ENCODE assay signal across 28 mouse cellular contexts in genomic region chr2:29735708-29736107, GRCm38 (mm10). TPM values are rescaled to one million over a fixed set of nuclear protein-coding genes. Genes with fewer than 3 reads are reported as not detected.
DNase-seq lines count a peak whose midpoint lies in the region; ATAC-seq and TF ChIP-seq lines count a peak whose summit lies in the region.
"Had no signal": no experiment of that assay in that cellular context is flagged by ENCODE, and none has a peak within 500 bp of the region (broad histone marks: within the 10 kb centered on the region; RNA-seq: fewer than 3 reads in every experiment).

No protein-coding gene starts in this region.

- TF ChIP-seq EP300 in stomach, postnatal 0 days (optimal IDR thresholded peaks at IDR 0.05): no peak

- no peak for DNase-seq in embryonic facial prominence, embryonic 10.5 days (ENCODE audit: low spot score)
- peak; percentile 28 to 47 for DNase-seq in urinary bladder, postnatal 36 days (ENCODE audit: low spot score in 2 of 2)
- no peak for DNase-seq in urinary bladder, adult 2 months (ENCODE audit: low spot score)
- DNase-seq in lung, postnatal 25 days (ENCODE audit: low spot score): peak; percentile 28
- DNase-seq in stomach, postnatal 0 days (ENCODE audit: low spot score): peak; percentile 86
- DNase-seq in hindbrain, embryonic 10.5 days (ENCODE audit: low spot score): no peak
- no peak for DNase-seq in kidney, adult 11 months
- DNase-seq: adrenal gland, postnatal 10 days; cerebellum, adult 8-10 months; cerebellum, postnatal 36 days; embryo, embryonic 11 days; forebrain, postnatal 0 days; gastrocnemius, postnatal 25 days; heart, adult 2 months; kidney, postnatal 36 days; right cerebral cortex, postnatal 14 days; spleen, adult 18-20 months had no signal

- no peaks in the 10 kb centered on the region for H3K9me3 ChIP-seq in embryonic facial prominence, embryonic 13.5 days
- no peaks in the 10 kb centered on the region for H3K9me3 ChIP-seq in embryonic facial prominence, embryonic 10.5 days
- no peaks in the 10 kb centered on the region for H3K9me3 ChIP-seq in stomach, postnatal 0 days (ENCODE audit: control insufficient read depth, low read length)
- H3K9me3 ChIP-seq in hindbrain, embryonic 10.5 days: no peaks in the 10 kb centered on the region
- H3K9me3 ChIP-seq: heart, embryonic 15.5 days; intestine, embryonic 15.5 days; kidney, embryonic 15.5 days; liver, embryonic 15.5 days; midbrain, embryonic 12.5 days had no signal

- WGBS in embryonic facial prominence, embryonic 13.5 days: 86% methylated on average over 12 of the region's 12 CpGs
- 95% methylated on average over 12 of the region's 12 CpGs for WGBS in embryonic facial prominence, embryonic 10.5 days
- 75% methylated on average over 12 of the region's 12 CpGs for WGBS in stomach, postnatal 0 days
- WGBS in hindbrain, embryonic 10.5 days: 93% methylated on average over 12 of the region's 12 CpGs

- no peaks in the 10 kb centered on the region for H3K4me1 ChIP-seq in embryonic facial prominence, embryonic 13.5 days
- no peaks in the 10 kb centered on the region for H3K4me1 ChIP-seq in embryonic facial prominence, embryonic 10.5 days
- no peaks in the 10 kb centered on the region for H3K4me1 ChIP-seq in stomach, postnatal 0 days (replicated peaks; ENCODE audit: control insufficient read depth, insufficient read depth)
- H3K4me1 ChIP-seq in hindbrain, embryonic 10.5 days (replicated peaks): no peaks in the 10 kb centered on the region
- H3K4me1 ChIP-seq: intestine, embryonic 15.5 days; kidney, embryonic 15.5 days; midbrain, embryonic 12.5 days had no signal

- peaks cover 91% of the 10 kb centered on the region for H3K36me3 ChIP-seq in embryonic facial prominence, embryonic 13.5 days
- peaks cover 99% of the 10 kb centered on the region for H3K36me3 ChIP-seq in embryonic facial prominence, embryonic 10.5 days (replicated peaks)
- peaks cover 17% of the 10 kb centered on the region for H3K36me3 ChIP-seq in stomach, postnatal 0 days (ENCODE audit: control insufficient read depth, insufficient read depth, low read length)
- H3K36me3 ChIP-seq in hindbrain, embryonic 10.5 days: peaks cover 97% of the 10 kb centered on the region

- H3K4me2 ChIP-seq in embryonic facial prominence, embryonic 13.5 days: no peak overlapping the region
- no peak overlapping the region for H3K4me2 ChIP-seq in stomach, postnatal 0 days (replicated peaks; ENCODE audit: low read depth)
- H3K4me2 ChIP-seq: heart, embryonic 15.5 days; intestine, embryonic 15.5 days; kidney, embryonic 15.5 days; liver, embryonic 15.5 days; midbrain, embryonic 12.5 days had no signal

- H3K4me3 ChIP-seq in embryonic facial prominence, embryonic 13.5 days: no peak overlapping the region
- no peak overlapping the region for H3K4me3 ChIP-seq in embryonic facial prominence, embryonic 10.5 days
- no peak overlapping the region for H3K4me3 ChIP-seq in stomach, postnatal 0 days (ENCODE audit: low read depth, low read length)
- no peak overlapping the region for H3K4me3 ChIP-seq in hindbrain, embryonic 10.5 days
- H3K4me3 ChIP-seq: heart, adult 2 months; heart, embryonic 15.5 days; intestine, embryonic 15.5 days; kidney, embryonic 15.5 days; liver, embryonic 15.5 days; midbrain, embryonic 12.5 days had no signal

- no peak overlapping the region for H3K9ac ChIP-seq in embryonic facial prominence, embryonic 13.5 days
- H3K9ac ChIP-seq in stomach, postnatal 0 days (ENCODE audit: low read length): no peak overlapping the region
- H3K9ac ChIP-seq: forebrain, postnatal 0 days; heart, embryonic 15.5 days; intestine, embryonic 15.5 days; kidney, embryonic 15.5 days; liver, embryonic 15.5 days; midbrain, embryonic 12.5 days had no signal

- TF ChIP-seq CTCF in stomach, postnatal 0 days (IDR thresholded peaks at IDR 0.05; ENCODE audit: low read depth): no peak

- no peak overlapping the region for H3K27ac ChIP-seq in embryonic facial prominence, embryonic 13.5 days
- H3K27ac ChIP-seq in embryonic facial prominence, embryonic 10.5 days (replicated peaks): no peak overlapping the region
- H3K27ac ChIP-seq in stomach, postnatal 0 days (replicated peaks): peak overlapping the region; percentile 71
- H3K27ac ChIP-seq in hindbrain, embryonic 10.5 days: no peak overlapping the region
- H3K27ac ChIP-seq: heart, adult 2 months; heart, embryonic 15.5 days; intestine, embryonic 15.5 days; kidney, embryonic 15.5 days; liver, embryonic 15.5 days; midbrain, embryonic 12.5 days had no signal

- H3K27me3 ChIP-seq in embryonic facial prominence, embryonic 13.5 days: no peaks in the 10 kb centered on the region
- H3K27me3 ChIP-seq in embryonic facial prominence, embryonic 10.5 days (replicated peaks; ENCODE audit: low read depth, poor library complexity, severe bottlenecking): no peaks in the 10 kb centered on the region
- H3K27me3 ChIP-seq in stomach, postnatal 0 days (ENCODE audit: control insufficient read depth, insufficient read depth, low read length): no peaks in the 10 kb centered on the region
- no peaks in the 10 kb centered on the region for H3K27me3 ChIP-seq in hindbrain, embryonic 10.5 days (ENCODE audit: insufficient read depth, poor library complexity, severe bottlenecking)
- H3K27me3 ChIP-seq: heart, embryonic 15.5 days; intestine, embryonic 15.5 days; kidney, embryonic 15.5 days; liver, embryonic 15.5 days; midbrain, embryonic 12.5 days had no signal

- ATAC-seq in embryonic facial prominence, embryonic 13.5 days (ENCODE audit: insufficient number of reproducible peaks, insufficient read depth, low FRiP score, low TSS enrichment, low read depth): 0 out of 2 replicates have a peak, but pooled peaks have one; percentile 18
- ATAC-seq in stomach, postnatal 0 days (ENCODE audit: low FRiP score, low TSS enrichment): peak; percentile 67
- ATAC-seq: forebrain, postnatal 0 days; hindbrain, embryonic 16.5 days; intestine, embryonic 15.5 days had no signal

RNA-seq across cellular contexts. Expression of gene Gm13420, which starts 15.8 kb away (rescaled TPM):
- polyA plus RNA-seq in embryonic facial prominence, embryonic 13.5 days (2015; fragmentation: Nextera tagmentation; extraction: Ambion mirVana): not detected in 2 replicates
- polyA plus RNA-seq in embryonic facial prominence, embryonic 10.5 days (2016; fragmentation: Nextera tagmentation; extraction: Ambion mirVana): not detected in 2 replicates
- not detected in 2 replicates for polyA plus RNA-seq in urinary bladder, adult 2 months (2012; rRNA removed)
- polyA plus RNA-seq in stomach, postnatal 0 days (2015; fragmentation: Nextera tagmentation; extraction: Ambion mirVana): 5.8 and 6.1 TPM in 2 replicates
- 0.30 TPM in 1 of 2 replicates, not detected in the other for polyA plus RNA-seq in hindbrain, embryonic 10.5 days (2016; fragmentation: Nextera tagmentation; extraction: Ambion mirVana)
- polyA plus RNA-seq: forebrain, embryonic 11.5 days; heart, adult 2 months; heart, embryonic 15.5 days; midbrain, embryonic 12.5 days; neural tube, embryonic 11.5 days; thymus, postnatal 0 days had no signal

RNA-seq across cellular contexts. Expression of gene Gm13547, which starts 23.4 kb away (rescaled TPM):
- 0.81 TPM in 1 of 2 replicates, not detected in the other for polyA plus RNA-seq in embryonic facial prominence, embryonic 13.5 days (2015; fragmentation: Nextera tagmentation; extraction: Ambion mirVana)
- not detected in 2 replicates for polyA plus RNA-seq in embryonic facial prominence, embryonic 10.5 days (2016; fragmentation: Nextera tagmentation; extraction: Ambion mirVana)
- not detected in 2 replicates for polyA plus RNA-seq in urinary bladder, adult 2 months (2012; rRNA removed)
- polyA plus RNA-seq in stomach, postnatal 0 days (2015; fragmentation: Nextera tagmentation; extraction: Ambion mirVana): 0.28 TPM in 1 of 2 replicates, not detected in the other
- not detected in 2 replicates for polyA plus RNA-seq in hindbrain, embryonic 10.5 days (2016; fragmentation: Nextera tagmentation; extraction: Ambion mirVana)
- polyA plus RNA-seq: forebrain, embryonic 11.5 days; forebrain, postnatal 0 days; heart, adult 2 months; heart, embryonic 15.5 days; hindbrain, embryonic 16.5 days; kidney, embryonic 15.5 days; limb, embryonic 14.5 days; liver, embryonic 15.5 days; neural tube, embryonic 11.5 days; thymus, postnatal 0 days had no signal

RNA-seq across cellular contexts. Expression of gene Coq4, which starts 51.6 kb away (rescaled TPM):
- polyA plus RNA-seq in embryonic facial prominence, embryonic 13.5 days (2015; fragmentation: Nextera tagmentation; extraction: Ambion mirVana): 31.1 and 31.7 TPM in 2 replicates
- 45.0 and 50.5 TPM in 2 replicates for polyA plus RNA-seq in embryonic facial prominence, embryonic 10.5 days (2016; fragmentation: Nextera tagmentation; extraction: Ambion mirVana)
- 24.3 and 25.7 TPM in 2 replicates for polyA plus RNA-seq in urinary bladder, adult 2 months (2012; rRNA removed)
- 18.7 and 20.4 TPM in 2 replicates for polyA plus RNA-seq in stomach, postnatal 0 days (2015; fragmentation: Nextera tagmentation; extraction: Ambion mirVana)
- polyA plus RNA-seq in hindbrain, embryonic 10.5 days (2016; fragmentation: Nextera tagmentation; extraction: Ambion mirVana): 46.6 and 48.8 TPM in 2 replicates

RNA-seq across cellular contexts. Expression of gene Trub2, which starts 52.6 kb away (rescaled TPM):
- polyA plus RNA-seq in embryonic facial prominence, embryonic 13.5 days (2015; fragmentation: Nextera tagmentation; extraction: Ambion mirVana): 43.4 and 49.4 TPM in 2 replicates
- polyA plus RNA-seq in embryonic facial prominence, embryonic 10.5 days (2016; fragmentation: Nextera tagmentation; extraction: Ambion mirVana): 60.7 and 65.1 TPM in 2 replicates
- polyA plus RNA-seq in urinary bladder, adult 2 months (2012; rRNA removed): 21.6 and 26.1 TPM in 2 replicates
- 14.7 TPM in 2 replicates for polyA plus RNA-seq in stomach, postnatal 0 days (2015; fragmentation: Nextera tagmentation; extraction: Ambion mirVana)
- 53.2 and 59.2 TPM in 2 replicates for polyA plus RNA-seq in hindbrain, embryonic 10.5 days (2016; fragmentation: Nextera tagmentation; extraction: Ambion mirVana)

Comparison
In these comparisons a context has a peak if more than half of its experiments do, and no peak if none do; other contexts are left out.
1. DNase-seq: peak in urinary bladder, postnatal 36 days (2 of 2), lung, postnatal 25 days (single experiment) and stomach, postnatal 0 days (single experiment); none in embryonic facial prominence, embryonic 10.5 days (single experiment), urinary bladder, adult 2 months (single experiment), hindbrain, embryonic 10.5 days (single experiment) and kidney, adult 11 months (single experiment).